Mouse (Mus musculus): ENCODE data around the gene Rela. TPM values are rescaled to one million over a fixed set of nuclear protein-coding genes. Genes with fewer than 3 reads are reported as not detected.
A peak's percentile ranks its signal among the peaks of the same experiment; 100 is the strongest.

The Rela gene
- polyA plus RNA-seq, 1 experiment from 2014 or later, result 53.0 TPM

GRCm38 (mm10) chr19:5609547-5610404 is 27.5 kb upstream of the Rela start, which contains the start of gene Kat5:
TSS of gene Kat5 (minus strand) at chr19:5610237.
- Histone ChIP-seq H3K27ac (peak within 1 kb of the TSS; percentile 96), H3K9ac (peak within 1 kb of the TSS; percentile 84), H3K9me3 (no peaks in the 10 kb centered on the region), H3K36me3 (peaks cover 42% of the 10 kb centered on the region), H3K4me2 (peak within 1 kb of the TSS; percentile 80), H3K27me3 (no peaks in the 10 kb centered on the region), H3K4me1 (peaks cover 19% of the 10 kb centered on the region), H3K4me3 (peak within 1 kb of the TSS; percentile 70)
- under 1% methylated on average over 46 of the region's 55 CpGs for WGBS
- ATAC-seq (ENCODE audit: insufficient number of reproducible peaks, insufficient read depth, low FRiP score, low TSS enrichment, low read depth), result peak; percentile 87

GRCm38 (mm10) chr19:5611973-5612372 is 25.3 kb upstream of the Rela start:
- no peak overlapping the region for H3K4me3 ChIP-seq
- ATAC-seq (ENCODE audit: insufficient number of reproducible peaks, insufficient read depth, low FRiP score, low TSS enrichment, low read depth), result no peak
- H3K9ac ChIP-seq, result no peak overlapping the region
- H3K36me3 ChIP-seq, result peaks cover 20% of the 10 kb centered on the region
- H3K27ac ChIP-seq, result no peak overlapping the region
- H3K4me1 ChIP-seq, result peaks cover 19% of the 10 kb centered on the region
- no peak overlapping the region for H3K4me2 ChIP-seq
- no peaks in the 10 kb centered on the region; the same call in 1 of the 2 replicates for H3K27me3 ChIP-seq
- H3K9me3 ChIP-seq, result no peaks in the 10 kb centered on the region
- WGBS, result 84% methylated on average over 1 of the region's 1 CpGs

- ATAC-seq (ENCODE audit: insufficient number of reproducible peaks, insufficient read depth, low FRiP score, low TSS enrichment, low read depth), result no peak
- H3K36me3 ChIP-seq, result peaks cover 11% of the 10 kb centered on the region
Observed at GRCm38 (mm10) chr19:5612762-5613411, 24.4 kb upstream of the Rela start.

GRCm38 (mm10) chr19:5614953-5615352 is 22.3 kb upstream of the Rela start:
- H3K4me2 ChIP-seq, result no peak overlapping the region
- no peaks in the 10 kb centered on the region for H3K36me3 ChIP-seq
- WGBS, result 65% methylated on average over 2 of the region's 2 CpGs
- no peaks in the 10 kb centered on the region for H3K9me3 ChIP-seq
- no peak overlapping the region for H3K27ac ChIP-seq
- no peak overlapping the region for H3K9ac ChIP-seq
- peaks cover 5% of the 10 kb centered on the region for H3K4me1 ChIP-seq
- no peaks in the 10 kb centered on the region; the same call in 1 of the 2 replicates for H3K27me3 ChIP-seq
- ATAC-seq (ENCODE audit: insufficient number of reproducible peaks, insufficient read depth, low FRiP score, low TSS enrichment, low read depth), result no peak
- no peak overlapping the region for H3K4me3 ChIP-seq

More at GRCm38 (mm10) chr19:5612762-5613411, 24.4 kb upstream of the Rela start:
- H3K9me3 ChIP-seq, result no peaks in the 10 kb centered on the region
- no peak overlapping the region for H3K4me2 ChIP-seq
- 71% methylated on average over 3 of the region's 3 CpGs for WGBS
- H3K4me3 ChIP-seq, result no peak overlapping the region
- no peaks in the 10 kb centered on the region; the same call in 1 of the 2 replicates for H3K27me3 ChIP-seq
- peaks cover 19% of the 10 kb centered on the region for H3K4me1 ChIP-seq
- H3K9ac ChIP-seq, result no peak overlapping the region
- no peak overlapping the region for H3K27ac ChIP-seq

- no peaks in the 10 kb centered on the region for H3K36me3 ChIP-seq
- no peak overlapping the region for H3K27ac ChIP-seq
Observed at GRCm38 (mm10) chr19:5620007-5620406, 17.3 kb upstream of the Rela start.

GRCm38 (mm10) chr19:5621884-5622283 is 15.4 kb upstream of the Rela start:
- Histone ChIP-seq H3K4me2 (no peak overlapping the region), H3K36me3 (no peaks in the 10 kb centered on the region), H3K9ac (no peak overlapping the region), H3K27ac (no peak overlapping the region), H3K4me1 (no peaks in the 10 kb centered on the region), H3K4me3 (no peak overlapping the region), H3K9me3 (no peaks in the 10 kb centered on the region), H3K27me3 (no peaks in the 10 kb centered on the region)
- ATAC-seq (ENCODE audit: insufficient number of reproducible peaks, insufficient read depth, low FRiP score, low TSS enrichment, low read depth), result no peak
- 80% methylated on average over 5 of the region's 5 CpGs for WGBS

More at GRCm38 (mm10) chr19:5620007-5620406, 17.3 kb upstream of the Rela start:
- WGBS, result 82% methylated on average over 4 of the region's 4 CpGs
- no peak overlapping the region for H3K4me2 ChIP-seq
- H3K9me3 ChIP-seq, result no peaks in the 10 kb centered on the region
- no peak overlapping the region for H3K9ac ChIP-seq
- ATAC-seq (ENCODE audit: insufficient number of reproducible peaks, insufficient read depth, low FRiP score, low TSS enrichment, low read depth), result no peak
- H3K4me1 ChIP-seq, result no peaks in the 10 kb centered on the region
- H3K4me3 ChIP-seq, result no peak overlapping the region
- no peaks in the 10 kb centered on the region; the same call in 1 of the 2 replicates for H3K27me3 ChIP-seq

- no peak overlapping the region for H3K9ac ChIP-seq
- no peak overlapping the region for H3K4me3 ChIP-seq
- H3K4me2 ChIP-seq, result no peak overlapping the region
- WGBS, result 87% methylated on average over 8 of the region's 8 CpGs
- ATAC-seq (ENCODE audit: insufficient number of reproducible peaks, insufficient read depth, low FRiP score, low TSS enrichment, low read depth), result no peak
- no peaks in the 10 kb centered on the region for H3K9me3 ChIP-seq
- H3K27me3 ChIP-seq, result no peaks in the 10 kb centered on the region
- no peak overlapping the region for H3K27ac ChIP-seq
- no peaks in the 10 kb centered on the region for H3K36me3 ChIP-seq
- H3K4me1 ChIP-seq, result no peaks in the 10 kb centered on the region
Observed at GRCm38 (mm10) chr19:5625311-5625710, 12.0 kb upstream of the Rela start.

- no peak overlapping the region for H3K27ac ChIP-seq
- H3K4me1 ChIP-seq, result no peaks in the 10 kb centered on the region
- H3K36me3 ChIP-seq, result no peaks in the 10 kb centered on the region
- H3K4me2 ChIP-seq, result no peak overlapping the region
- no peak overlapping the region for H3K4me3 ChIP-seq
- H3K9me3 ChIP-seq, result no peaks in the 10 kb centered on the region
- ATAC-seq (ENCODE audit: insufficient number of reproducible peaks, insufficient read depth, low FRiP score, low TSS enrichment, low read depth), result no peak
- H3K27me3 ChIP-seq, result no peaks in the 10 kb centered on the region
- H3K9ac ChIP-seq, result no peak overlapping the region
Observed at GRCm38 (mm10) chr19:5629907-5630306, 7.4 kb upstream of the Rela start.

- Histone ChIP-seq H3K4me3 (no peak overlapping the region), H3K9ac (no peak overlapping the region), H3K4me2 (no peak overlapping the region), H3K9me3 (no peaks in the 10 kb centered on the region), H3K27ac (no peak overlapping the region), H3K4me1 (peaks cover 7% of the 10 kb centered on the region), H3K36me3 (no peaks in the 10 kb centered on the region), H3K27me3 (no peaks in the 10 kb centered on the region)
- no peak for ATAC-seq (ENCODE audit: insufficient number of reproducible peaks, insufficient read depth, low FRiP score, low TSS enrichment, low read depth)
- 62% methylated on average over 9 of the region's 9 CpGs for WGBS
Observed at GRCm38 (mm10) chr19:5632120-5632519, 5.2 kb upstream of the Rela start.

- Histone ChIP-seq H3K9ac (0 out of 2 replicates have a peak overlapping the region, but pooled peaks have one; percentile 92), H3K27ac (no peak overlapping the region), H3K4me2 (peak overlapping the region; percentile 96; the same call in 1 of the 2 replicates), H3K36me3 (peaks cover 26% of the 10 kb centered on the region), H3K4me1 (peaks cover 18% of the 10 kb centered on the region), H3K27me3 (no peaks in the 10 kb centered on the region), H3K4me3 (no peak overlapping the region), H3K9me3 (no peaks in the 10 kb centered on the region)
- 76% methylated on average over 7 of the region's 7 CpGs for WGBS
- ATAC-seq (ENCODE audit: insufficient number of reproducible peaks, insufficient read depth, low FRiP score, low TSS enrichment, low read depth), result no peak
Observed at GRCm38 (mm10) chr19:5636036-5636570, 1.2 kb upstream of the Rela start.

GRCm38 (mm10) chr19:5636571-5637041 is 677 bp upstream of the Rela start:
- 39% methylated on average over 12 of the region's 12 CpGs for whole genome bisulfite sequencing
- H3K27ac ChIP-seq, result peak overlapping the region; percentile 81
- peaks cover 18% of the 10 kb centered on the region for H3K4me1 ChIP-seq
- H3K4me2 ChIP-seq, result peak overlapping the region; percentile 96
- H3K36me3 ChIP-seq, result peaks cover 31% of the 10 kb centered on the region
- H3K9ac ChIP-seq, result peak overlapping the region; percentile 92
- H3K4me3 ChIP-seq, result peak overlapping the region; percentile 77
- H3K9me3 ChIP-seq, result no peaks in the 10 kb centered on the region
- ATAC-seq (ENCODE audit: insufficient number of reproducible peaks, insufficient read depth, low FRiP score, low TSS enrichment, low read depth), result no peak
- no peaks in the 10 kb centered on the region for H3K27me3 ChIP-seq
